Mouse (Mus musculus): Measurements from ENCODE around the gene Ibtk. TPM values are rescaled to one million over a fixed set of nuclear protein-coding genes. Genes with fewer than 3 reads are reported as not detected.

The Ibtk gene
- total and polyA plus RNA-seq, 3 experiments: 20.0 to 53.7 (median 21.1) TPM

DNA sequence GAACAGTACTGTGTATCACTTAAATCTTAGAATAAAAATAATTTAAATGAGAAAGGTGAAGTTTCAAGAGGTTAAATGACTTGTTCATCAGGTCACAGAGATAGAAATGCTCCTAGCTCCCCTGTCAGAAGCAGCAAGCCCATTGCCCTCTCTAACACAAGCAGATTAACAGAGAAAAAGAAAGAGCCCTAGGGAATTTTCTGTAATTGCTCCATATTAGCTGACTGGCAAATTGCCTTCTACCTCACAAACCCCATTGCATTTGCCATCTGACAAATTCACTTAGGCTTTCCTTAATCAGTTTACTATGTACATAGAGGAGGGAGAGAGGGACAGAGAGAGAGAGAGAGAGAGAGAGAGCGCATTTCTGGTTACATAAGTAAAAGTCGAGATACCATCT, 18.1 kb upstream of the Ibtk start:
- DNase-seq (ENCODE audit: low read depth, low spot score): no peak
- H3K79me2 ChIP-seq (ENCODE audit: control insufficient read depth, insufficient read depth, low read length, poor library complexity): no peaks in the 10 kb centered on the region
- H3K36me3 ChIP-seq (ENCODE audit: control insufficient read depth in 1 of 2, insufficient read depth in 2 of 2, low read length in 2 of 2): peaks cover 0 to 8% of the 10 kb centered on the region in 2 experiments; a peak in 2 of 4 replicates
- no peak overlapping the region for H3K4me3 ChIP-seq (ENCODE audit: control insufficient read depth in 1 of 2, insufficient read depth in 1 of 2, low read depth in 2 of 2, low read length in 2 of 2)
- no peaks in the 10 kb centered on the region for H3K27me3 ChIP-seq (ENCODE audit: control insufficient read depth in 1 of 2, insufficient read depth in 2 of 2, low read length in 2 of 2)
- H3K9ac ChIP-seq (ENCODE audit: control insufficient read depth, low read depth, low read length, poor library complexity, severe bottlenecking): no peak overlapping the region
- H3K9me3 ChIP-seq (replicated peaks; ENCODE audit: insufficient read depth, low read length): no peaks in the 10 kb centered on the region
- H3K27ac ChIP-seq (ENCODE audit: control insufficient read depth, low read depth, low read length): no peak overlapping the region
- peaks cover 3 to 8% of the 10 kb centered on the region in 2 experiments for H3K4me1 ChIP-seq (ENCODE audit: control insufficient read depth in 1 of 2, insufficient read depth in 2 of 2, low read length in 2 of 2)
- TF ChIP-seq HCFC1 (IDR thresholded peaks at IDR 0.05; ENCODE audit: low read depth, low read length): no peak
- TF ChIP-seq RCOR1 (IDR thresholded peaks at IDR 0.05; ENCODE audit: low read depth, low read length): no peak
- no peak for TF ChIP-seq EP300 (IDR thresholded peaks at IDR 0.05; ENCODE audit: low read depth in 1 of 2, low read length in 2 of 2)

DNA sequence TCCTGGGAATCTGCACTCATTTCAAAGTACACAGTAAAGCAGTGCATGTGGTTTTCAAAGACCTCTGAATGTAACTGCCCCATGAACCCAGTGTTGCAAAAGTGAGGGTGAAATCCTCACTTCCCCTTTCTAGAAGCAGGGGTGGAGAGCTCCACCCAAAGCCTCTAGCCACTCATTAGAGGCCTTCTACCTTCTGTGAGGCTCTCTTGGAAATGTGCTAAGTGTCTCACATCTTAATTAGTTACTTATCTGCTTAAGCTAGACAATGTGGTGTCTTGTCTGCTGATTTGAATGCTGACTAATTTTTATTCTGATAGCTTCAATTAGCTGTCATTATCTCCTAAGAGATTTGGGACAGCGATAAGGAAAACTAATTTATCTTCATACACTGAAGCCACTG, 13.3 kb upstream of the Ibtk start:
- peaks cover 0 to 16% of the 10 kb centered on the region in 2 experiments; a peak in 2 of 4 replicates for H3K36me3 ChIP-seq (ENCODE audit: control insufficient read depth in 1 of 2, insufficient read depth in 2 of 2, low read length in 2 of 2)
- TF ChIP-seq RCOR1 (IDR thresholded peaks at IDR 0.05; ENCODE audit: low read depth, low read length): peak; percentile 74
- TF ChIP-seq ETS1 (IDR thresholded peaks at IDR 0.05; ENCODE audit: low read depth, low read length): peak; percentile 69
- 0 out of 2 replicates have a peak, but pooled peaks have one; percentile 31 for TF ChIP-seq MEF2A (IDR thresholded peaks at IDR 0.05; ENCODE audit: extremely low read depth, insufficient replicate concordance, low read depth, low read length, poor library complexity, severe bottlenecking)
- 0 out of 2 replicates have a peak, but pooled peaks have one; percentile 19 for TF ChIP-seq ZNF384 (IDR thresholded peaks at IDR 0.05; ENCODE audit: low read depth, low read length)
- no peak for TF ChIP-seq MYB (IDR thresholded peaks at IDR 0.05; ENCODE audit: low read depth, low read length)
- TF ChIP-seq CHD1 (IDR thresholded peaks at IDR 0.05; ENCODE audit: low read depth, low read length): no peak
- no peak for TF ChIP-seq MAZ (IDR thresholded peaks at IDR 0.05; ENCODE audit: low read depth, low read length)
- no peak for TF ChIP-seq USF2 (IDR thresholded peaks at IDR 0.05; ENCODE audit: borderline replicate concordance in 1 of 2, insufficient read depth in 1 of 2, low read depth in 1 of 2, low read length in 2 of 2)
- TF ChIP-seq ZC3H11A (IDR thresholded peaks at IDR 0.05; ENCODE audit: low read depth, low read length): no peak
- TF ChIP-seq MXI1 (IDR thresholded peaks at IDR 0.05; ENCODE audit: low read depth, low read length): peak; percentile 24; the same call in 1 of the 2 replicates
- no peak for TF ChIP-seq UBTF (IDR thresholded peaks at IDR 0.05; ENCODE audit: borderline replicate concordance, insufficient read depth, low read depth, low read length)
- TF ChIP-seq ZKSCAN1 (IDR thresholded peaks at IDR 0.05; ENCODE audit: low read depth, low read length): no peak
- no peak for TF ChIP-seq JUND (IDR thresholded peaks at IDR 0.05; ENCODE audit: low read depth, low read length)
- TF ChIP-seq SIN3A (IDR thresholded peaks at IDR 0.05; ENCODE audit: low read length): peak; percentile 52
- TF ChIP-seq HCFC1 (IDR thresholded peaks at IDR 0.05; ENCODE audit: low read depth, low read length): 0 out of 2 replicates have a peak, but pooled peaks have one; percentile 22
- peak; percentile 94 for TF ChIP-seq GATA1 (IDR thresholded peaks at IDR 0.05; ENCODE audit: low read depth, low read length)
- TF ChIP-seq EP300 (IDR thresholded peaks at IDR 0.05; ENCODE audit: low read depth in 1 of 2, low read length in 2 of 2): peak; percentile 80 to 84
- peak; percentile 58; the same call in 1 of the 2 replicates for TF ChIP-seq MYC (IDR thresholded peaks at IDR 0.05; ENCODE audit: low read depth, low read length)
- peak; percentile 75 for TF ChIP-seq TCF12 (IDR thresholded peaks at IDR 0.05; ENCODE audit: low read depth, low read length)
- TF ChIP-seq CHD2 (IDR thresholded peaks at IDR 0.05; ENCODE audit: low read length): no peak
- 0 out of 2 replicates have a peak, but pooled peaks have one; percentile 19 for TF ChIP-seq MAX (IDR thresholded peaks at IDR 0.05; ENCODE audit: low read length)
- peak; percentile 82 for DNase-seq (ENCODE audit: low read depth, low spot score)
- no peak overlapping the region for H3K4me3 ChIP-seq (ENCODE audit: control insufficient read depth in 1 of 2, insufficient read depth in 1 of 2, low read depth in 2 of 2, low read length in 2 of 2)
- H3K27ac ChIP-seq (ENCODE audit: control insufficient read depth, low read depth, low read length): peak overlapping the region; percentile 34; the same call in 1 of the 2 replicates
- no peaks in the 10 kb centered on the region for H3K27me3 ChIP-seq (ENCODE audit: control insufficient read depth in 1 of 2, insufficient read depth in 2 of 2, low read length in 2 of 2)
- no peak overlapping the region for H3K9ac ChIP-seq (ENCODE audit: control insufficient read depth, low read depth, low read length, poor library complexity, severe bottlenecking)
- H3K4me1 ChIP-seq (ENCODE audit: control insufficient read depth in 1 of 2, insufficient read depth in 2 of 2, low read length in 2 of 2): peaks cover 6 to 17% of the 10 kb centered on the region in 2 experiments
- H3K79me2 ChIP-seq (ENCODE audit: control insufficient read depth, insufficient read depth, low read length, poor library complexity): no peaks in the 10 kb centered on the region
- no peaks in the 10 kb centered on the region for H3K9me3 ChIP-seq (replicated peaks; ENCODE audit: insufficient read depth, low read length)

Data from MEL (cell line).